Mouse (Mus musculus): Measurements from ENCODE around the gene Chrm4. TPM values are rescaled to one million over a fixed set of nuclear protein-coding genes. Genes with fewer than 3 reads are reported as not detected.
A peak's percentile ranks its signal among the peaks of the same experiment; 100 is the strongest.

The Chrm4 gene
- polyA plus RNA-seq, 1 experiment from 2014 or later = 0.32 TPM

- 81% methylated on average over 5 of the region's 5 CpGs for WGBS
- no peak overlapping the region for H3K4me2 ChIP-seq
- ATAC-seq (ENCODE audit: insufficient number of reproducible peaks, insufficient read depth, low FRiP score, low TSS enrichment, low read depth) = no peak
- no peak overlapping the region for H3K4me3 ChIP-seq
- H3K4me1 ChIP-seq = no peaks in the 10 kb centered on the region
- no peaks in the 10 kb centered on the region for H3K9me3 ChIP-seq
- H3K27ac ChIP-seq = no peak overlapping the region; the same call in 1 of the 2 replicates
- H3K36me3 ChIP-seq = peaks cover 63% of the 10 kb centered on the region
- no peak overlapping the region for H3K9ac ChIP-seq
- no peaks in the 10 kb centered on the region for H3K27me3 ChIP-seq
These were observed 22.3 kb upstream of the Chrm4 start for GRCm38 (mm10) chr2:91904618-91905307.

GRCm38 (mm10) chr2:91906141-91906540 is 20.9 kb upstream of the Chrm4 start:
- Histone ChIP-seq H3K27me3 (no peaks in the 10 kb centered on the region), H3K4me2 (no peak overlapping the region), H3K4me3 (no peak overlapping the region), H3K4me1 (no peaks in the 10 kb centered on the region), H3K9me3 (no peaks in the 10 kb centered on the region), H3K27ac (no peak overlapping the region), H3K9ac (no peak overlapping the region), H3K36me3 (peaks cover 66% of the 10 kb centered on the region)
- ATAC-seq (ENCODE audit: insufficient number of reproducible peaks, insufficient read depth, low FRiP score, low TSS enrichment, low read depth) = no peak
- 79% methylated on average over 2 of the region's 2 CpGs for WGBS

DNA sequence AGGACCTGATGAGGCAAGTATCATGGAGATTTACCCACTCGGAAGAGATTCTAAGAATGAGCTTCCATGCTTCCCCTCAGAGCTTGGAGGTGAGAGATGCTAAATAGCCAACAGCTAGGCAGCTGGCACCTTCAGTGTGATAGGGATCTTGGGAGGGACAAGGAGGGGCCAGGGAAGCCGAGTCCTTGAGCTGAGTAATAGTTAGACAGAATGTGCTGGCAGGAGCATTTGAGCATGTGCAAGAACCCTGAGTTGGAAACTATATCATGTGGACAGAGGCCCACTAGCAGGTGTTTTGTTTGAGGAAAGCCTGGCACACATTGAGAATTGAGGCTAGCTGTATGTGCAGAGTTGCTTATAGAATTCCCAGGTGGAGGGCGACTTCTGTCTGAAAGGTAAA is 14.4 kb upstream of the Chrm4 start:
- Histone ChIP-seq H3K27ac (no peak overlapping the region), H3K4me1 (no peaks in the 10 kb centered on the region), H3K36me3 (peaks cover 93% of the 10 kb centered on the region), H3K27me3 (no peaks in the 10 kb centered on the region), H3K9ac (no peak overlapping the region), H3K4me2 (no peak overlapping the region), H3K9me3 (no peaks in the 10 kb centered on the region), H3K4me3 (no peak overlapping the region)
- WGBS = 85% methylated on average over 3 of the region's 3 CpGs
- no peak for ATAC-seq (ENCODE audit: insufficient number of reproducible peaks, insufficient read depth, low FRiP score, low TSS enrichment, low read depth)

DNA sequence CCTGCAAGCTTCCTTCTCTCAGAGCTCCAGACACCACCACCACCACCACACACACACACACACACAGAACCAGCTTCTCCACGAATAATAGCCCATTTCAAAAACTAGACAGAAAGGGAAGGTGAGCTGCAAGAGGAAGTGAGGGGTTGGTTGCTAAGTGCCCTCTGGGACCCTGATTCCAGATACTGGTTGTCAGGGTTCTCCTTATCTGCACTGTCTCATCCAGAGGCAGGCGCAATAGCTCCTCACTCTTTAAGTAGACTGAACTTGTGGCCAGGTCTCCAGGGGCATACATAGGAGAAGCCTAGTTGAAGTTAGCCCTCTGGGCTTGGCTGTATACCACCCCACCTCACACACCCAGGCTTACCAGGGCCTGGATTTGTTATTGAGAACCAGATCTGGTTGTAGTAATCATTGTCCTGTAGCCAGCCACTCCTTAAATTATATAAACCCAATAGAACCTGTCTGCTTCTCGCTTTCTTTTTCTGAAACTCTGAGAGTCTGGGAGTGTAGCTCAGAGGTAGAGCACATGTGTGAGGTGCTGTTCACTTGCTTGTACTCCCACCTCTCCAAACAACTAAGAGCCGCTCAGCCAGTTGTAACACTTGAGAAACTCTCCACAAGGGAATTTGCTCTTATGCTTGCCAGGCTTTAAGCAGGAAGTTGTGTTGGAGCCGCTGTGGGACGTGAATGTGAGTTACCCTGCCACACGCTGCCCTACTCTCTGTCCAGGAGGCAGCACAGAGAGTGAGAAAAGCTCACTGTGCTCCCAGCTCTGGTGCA is 13.5 kb upstream of the Chrm4 start:
- 83% methylated on average over 7 of the region's 7 CpGs for WGBS
- no peaks in the 10 kb centered on the region for H3K9me3 ChIP-seq
- no peak overlapping the region for H3K4me3 ChIP-seq
- H3K27ac ChIP-seq = no peak overlapping the region
- peaks cover 97% of the 10 kb centered on the region for H3K36me3 ChIP-seq
- no peaks in the 10 kb centered on the region for H3K27me3 ChIP-seq
- no peak for ATAC-seq (ENCODE audit: insufficient number of reproducible peaks, insufficient read depth, low FRiP score, low TSS enrichment, low read depth)
- H3K9ac ChIP-seq = no peak overlapping the region
- no peak overlapping the region for H3K4me2 ChIP-seq
- no peaks in the 10 kb centered on the region for H3K4me1 ChIP-seq

DNA sequence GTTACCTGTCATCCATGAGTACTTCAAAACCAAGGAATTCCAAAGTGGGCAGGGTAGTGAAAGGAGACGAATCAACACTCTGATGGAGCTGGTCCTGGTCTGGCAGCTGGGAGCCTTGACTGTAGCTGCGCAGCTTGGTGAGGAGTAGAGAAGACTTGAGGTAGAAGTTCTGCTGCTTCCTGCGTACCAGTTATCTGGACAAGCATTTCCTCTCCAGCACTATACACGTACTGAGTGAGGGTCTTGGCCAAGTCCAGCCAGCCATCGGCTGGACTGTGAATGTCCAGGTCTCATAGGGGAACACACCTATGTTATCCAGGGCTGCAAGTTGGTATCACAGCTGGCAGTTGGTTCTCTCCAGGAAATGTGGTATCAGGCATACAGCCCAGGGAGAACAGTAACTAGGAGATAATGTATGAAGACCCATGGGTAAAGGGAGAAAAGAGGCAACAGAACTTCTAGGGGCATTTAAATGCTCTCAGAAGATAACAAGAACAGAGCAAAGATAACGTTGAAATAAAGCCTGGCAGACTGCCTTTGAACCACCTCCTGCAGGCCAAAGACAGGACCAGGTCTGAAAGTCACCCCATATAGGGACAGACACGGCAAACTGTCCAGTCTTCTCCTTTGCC is 10.6 kb upstream of the Chrm4 start:
- Histone ChIP-seq H3K9ac (no peak overlapping the region), H3K9me3 (no peaks in the 10 kb centered on the region), H3K4me2 (no peak overlapping the region), H3K4me1 (peaks cover 6% of the 10 kb centered on the region), H3K4me3 (no peak overlapping the region), H3K27ac (no peak overlapping the region), H3K36me3 (peaks cover 75% of the 10 kb centered on the region), H3K27me3 (peaks cover 19% of the 10 kb centered on the region)
- WGBS = 88% methylated on average over 7 of the region's 7 CpGs
- no peak for ATAC-seq (ENCODE audit: insufficient number of reproducible peaks, insufficient read depth, low FRiP score, low TSS enrichment, low read depth)

DNA sequence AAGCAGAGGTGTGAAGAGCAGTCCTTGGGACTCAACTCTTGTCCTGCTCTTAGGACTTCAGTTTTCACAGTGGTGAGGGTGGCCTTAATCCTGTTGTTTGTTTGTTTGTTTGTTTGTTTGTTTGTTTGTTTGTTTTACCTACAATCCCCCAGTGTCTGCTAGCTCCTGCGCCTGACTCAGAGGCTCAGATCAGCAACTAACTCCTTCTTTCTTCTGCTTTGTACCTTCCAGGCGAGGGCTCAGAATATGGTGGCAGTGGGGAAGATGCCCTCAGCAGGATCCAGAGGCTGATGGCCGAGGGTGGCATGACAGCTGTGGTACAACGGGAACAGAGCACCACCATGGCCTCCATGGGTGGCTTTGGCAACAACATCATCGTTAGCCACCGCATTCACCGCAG is 10.0 kb upstream of the Chrm4 start:
- peaks cover 69% of the 10 kb centered on the region for H3K36me3 ChIP-seq
- no peak for ATAC-seq (ENCODE audit: insufficient number of reproducible peaks, insufficient read depth, low FRiP score, low TSS enrichment, low read depth)
- 88% methylated on average over 7 of the region's 7 CpGs for WGBS

GRCm38 (mm10) chr2:91920130-91920529 is 6.9 kb upstream of the Chrm4 start:
- Histone ChIP-seq H3K9me3 (no peaks in the 10 kb centered on the region), H3K27me3 (peaks cover 55% of the 10 kb centered on the region), H3K4me1 (peaks cover 31% of the 10 kb centered on the region)

More for the DNA sequence above, 10.0 kb upstream of the Chrm4 start:
- H3K9ac ChIP-seq = no peak overlapping the region
- no peak overlapping the region for H3K27ac ChIP-seq
- H3K27me3 ChIP-seq = peaks cover 25% of the 10 kb centered on the region
- peaks cover 12% of the 10 kb centered on the region for H3K4me1 ChIP-seq
- H3K9me3 ChIP-seq = no peaks in the 10 kb centered on the region
- no peak overlapping the region for H3K4me2 ChIP-seq
- H3K4me3 ChIP-seq = no peak overlapping the region

GRCm38 (mm10) chr2:91921181-91921789 is 5.8 kb upstream of the Chrm4 start:
- no peak for ATAC-seq (ENCODE audit: insufficient number of reproducible peaks, insufficient read depth, low FRiP score, low TSS enrichment, low read depth)
- no peaks in the 10 kb centered on the region for H3K9me3 ChIP-seq
- peaks cover 28% of the 10 kb centered on the region for H3K36me3 ChIP-seq
- H3K4me3 ChIP-seq = peak overlapping the region; percentile 60
- peaks cover 31% of the 10 kb centered on the region for H3K4me1 ChIP-seq
- H3K27ac ChIP-seq = no peak overlapping the region
- WGBS = 3% methylated on average over 31 of the region's 31 CpGs
- H3K9ac ChIP-seq = peak overlapping the region; percentile 61; the same call in 1 of the 2 replicates
- peaks cover 59% of the 10 kb centered on the region for H3K27me3 ChIP-seq
- H3K4me2 ChIP-seq = peak overlapping the region; percentile 97

More at GRCm38 (mm10) chr2:91920130-91920529, 6.9 kb upstream of the Chrm4 start:
- no peak for ATAC-seq (ENCODE audit: insufficient number of reproducible peaks, insufficient read depth, low FRiP score, low TSS enrichment, low read depth)
- WGBS = 78% methylated on average over 4 of the region's 4 CpGs
- Histone ChIP-seq H3K36me3 (peaks cover 39% of the 10 kb centered on the region), H3K27ac (no peak overlapping the region), H3K4me3 (no peak overlapping the region), H3K4me2 (no peak overlapping the region), H3K9ac (no peak overlapping the region)

GRCm38 (mm10) chr2:91921790-91922570 is 5.1 kb upstream of the Chrm4 start:
- peak overlapping the region; percentile 60 for H3K4me3 ChIP-seq
- peaks cover 31% of the 10 kb centered on the region for H3K4me1 ChIP-seq
- H3K27me3 ChIP-seq = peaks cover 59% of the 10 kb centered on the region
- peak overlapping the region; percentile 97 for H3K4me2 ChIP-seq
- WGBS = 1% methylated on average over 61 of the region's 64 CpGs
- H3K36me3 ChIP-seq = peaks cover 21% of the 10 kb centered on the region
- ATAC-seq (ENCODE audit: insufficient number of reproducible peaks, insufficient read depth, low FRiP score, low TSS enrichment, low read depth) = peak; percentile 33; the same call in 1 of the 2 replicates
- peak overlapping the region; percentile 61 for H3K9ac ChIP-seq
- H3K9me3 ChIP-seq = no peaks in the 10 kb centered on the region
- no peak overlapping the region for H3K27ac ChIP-seq

DNA sequence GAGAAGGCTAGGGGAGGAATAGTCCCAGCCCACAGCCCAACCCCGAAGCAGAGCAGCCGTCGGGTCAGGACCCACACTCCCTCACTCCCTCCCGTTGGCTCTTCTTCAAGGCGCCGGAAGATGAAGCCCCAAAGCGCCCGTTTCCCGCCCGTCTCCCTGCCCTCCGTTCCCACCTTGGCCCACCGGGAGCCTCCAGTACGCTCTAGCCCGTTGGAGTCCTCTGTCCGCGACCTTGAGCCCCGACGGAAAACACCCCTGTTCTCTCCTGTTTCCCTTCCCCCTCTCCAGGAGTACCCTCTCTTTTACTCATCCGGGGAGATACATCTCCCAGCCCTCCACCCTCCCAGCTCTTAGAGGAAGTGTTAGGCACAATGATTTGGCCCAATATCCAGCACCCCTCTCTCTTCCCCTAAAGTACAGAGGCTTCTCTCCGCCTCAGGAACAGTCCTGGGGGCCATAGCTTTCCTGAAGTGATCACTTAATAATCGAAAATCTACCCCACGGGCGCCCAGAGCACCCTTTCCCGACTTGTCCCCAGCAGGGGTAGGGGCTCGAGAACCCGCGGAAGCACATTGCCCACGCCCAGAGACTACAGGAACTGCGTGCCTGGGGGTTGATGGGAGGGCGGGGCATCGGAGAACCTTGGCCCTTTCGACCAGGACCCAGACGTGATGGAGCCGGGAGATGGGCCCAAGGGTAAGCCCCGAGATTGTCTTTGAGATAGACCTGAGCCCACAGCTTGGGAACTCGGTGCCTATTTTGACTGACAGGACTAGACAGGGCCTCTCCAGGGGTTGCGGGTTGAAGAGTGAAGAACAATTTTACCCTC is 4.2 kb upstream of the Chrm4 start:
- H3K4me1 ChIP-seq = peaks cover 31% of the 10 kb centered on the region
- peak overlapping the region; percentile 61; the same call in 1 of the 2 replicates for H3K9ac ChIP-seq
- peak overlapping the region; percentile 60 for H3K4me3 ChIP-seq
- no peaks in the 10 kb centered on the region for H3K9me3 ChIP-seq
- peaks cover 59% of the 10 kb centered on the region for H3K27me3 ChIP-seq
- H3K27ac ChIP-seq = no peak overlapping the region
- no peak for ATAC-seq (ENCODE audit: insufficient number of reproducible peaks, insufficient read depth, low FRiP score, low TSS enrichment, low read depth)
- 3% methylated on average over 37 of the region's 37 CpGs for WGBS
- peaks cover 13% of the 10 kb centered on the region for H3K36me3 ChIP-seq
- peak overlapping the region; percentile 97 for H3K4me2 ChIP-seq

Data from embryonic facial prominence, embryonic 13.5 days (tissue).